Mouse (Mus musculus): Measurements from ENCODE around the gene Rab10. TPM values are rescaled to one million over a fixed set of nuclear protein-coding genes. Genes with fewer than 3 reads are reported as not detected.

The Rab10 gene
- polyA plus RNA-seq, 1 experiment from 2014 or later, result 96.1 TPM

- Histone ChIP-seq H3K27me3 (no peaks in the 10 kb centered on the region), H3K4me2 (replicated peaks) (no peak overlapping the region), H3K9me3 (replicated peaks) (no peaks in the 10 kb centered on the region), H3K36me3 (peaks cover 6% of the 10 kb centered on the region; the same call in 1 of the 2 replicates), H3K9ac (no peak overlapping the region), H3K4me3 (replicated peaks) (no peak overlapping the region), H3K4me1 (no peaks in the 10 kb centered on the region), H3K27ac (replicated peaks) (no peak overlapping the region)
- WGBS, result 91% methylated on average over 1 of the region's 1 CpGs
- no peak for ATAC-seq (ENCODE audit: insufficient number of reproducible peaks, low FRiP score, low TSS enrichment, low read depth)
Measured at GRCm38 (mm10) chr12:3291849-3292248, 17.9 kb downstream of the Rab10 start.

GRCm38 (mm10) chr12:3291038-3291437 is 18.7 kb downstream of the Rab10 start:
- Histone ChIP-seq H3K9me3 (replicated peaks) (no peaks in the 10 kb centered on the region), H3K4me1 (no peaks in the 10 kb centered on the region), H3K36me3 (peaks cover 6% of the 10 kb centered on the region; the same call in 1 of the 2 replicates), H3K27me3 (no peaks in the 10 kb centered on the region), H3K27ac (replicated peaks) (no peak overlapping the region), H3K4me3 (replicated peaks) (no peak overlapping the region), H3K9ac (no peak overlapping the region), H3K4me2 (replicated peaks) (no peak overlapping the region)
- WGBS, result 90% methylated on average over 4 of the region's 4 CpGs
- ATAC-seq (ENCODE audit: insufficient number of reproducible peaks, low FRiP score, low TSS enrichment, low read depth), result no peak

GRCm38 (mm10) chr12:3288440-3288839 is 21.3 kb downstream of the Rab10 start:
- WGBS, result 100% methylated on average over 1 of the region's 1 CpGs
- Histone ChIP-seq H3K27ac (replicated peaks) (no peak overlapping the region), H3K4me1 (no peaks in the 10 kb centered on the region), H3K4me2 (replicated peaks) (no peak overlapping the region), H3K36me3 (peaks cover 6% of the 10 kb centered on the region; the same call in 1 of the 2 replicates), H3K27me3 (no peaks in the 10 kb centered on the region), H3K9me3 (replicated peaks) (no peaks in the 10 kb centered on the region), H3K4me3 (replicated peaks) (no peak overlapping the region), H3K9ac (no peak overlapping the region)
- ATAC-seq (ENCODE audit: insufficient number of reproducible peaks, low FRiP score, low TSS enrichment, low read depth), result no peak

- Histone ChIP-seq H3K27me3 (no peaks in the 10 kb centered on the region), H3K4me2 (replicated peaks) (no peak overlapping the region), H3K36me3 (peaks cover 3% of the 10 kb centered on the region; the same call in 1 of the 2 replicates), H3K4me3 (replicated peaks) (no peak overlapping the region), H3K27ac (replicated peaks) (no peak overlapping the region), H3K9ac (no peak overlapping the region), H3K9me3 (replicated peaks) (no peaks in the 10 kb centered on the region), H3K4me1 (no peaks in the 10 kb centered on the region)
- 42% methylated on average over 1 of the region's 1 CpGs for WGBS
- ATAC-seq (ENCODE audit: insufficient number of reproducible peaks, low FRiP score, low TSS enrichment, low read depth), result no peak
Measured at GRCm38 (mm10) chr12:3285919-3286318, 23.9 kb downstream of the Rab10 start.

GRCm38 (mm10) chr12:3285377-3285776 is 24.4 kb downstream of the Rab10 start:
- no peaks in the 10 kb centered on the region for H3K4me1 ChIP-seq
- H3K27ac ChIP-seq (replicated peaks), result no peak overlapping the region
- H3K27me3 ChIP-seq, result no peaks in the 10 kb centered on the region
- no peaks in the 10 kb centered on the region for H3K36me3 ChIP-seq
- H3K4me2 ChIP-seq (replicated peaks), result no peak overlapping the region
- H3K9me3 ChIP-seq (replicated peaks), result no peaks in the 10 kb centered on the region
- H3K4me3 ChIP-seq (replicated peaks), result no peak overlapping the region
- H3K9ac ChIP-seq, result no peak overlapping the region
- ATAC-seq (ENCODE audit: insufficient number of reproducible peaks, low FRiP score, low TSS enrichment, low read depth), result no peak
- 41% methylated on average over 6 of the region's 6 CpGs for WGBS

GRCm38 (mm10) chr12:3284463-3284862 is 25.3 kb downstream of the Rab10 start:
- H3K9me3 ChIP-seq (replicated peaks), result no peaks in the 10 kb centered on the region
- H3K4me3 ChIP-seq (replicated peaks), result no peak overlapping the region
- H3K4me2 ChIP-seq (replicated peaks), result no peak overlapping the region
- 80% methylated on average over 2 of the region's 2 CpGs for WGBS
- H3K36me3 ChIP-seq, result no peaks in the 10 kb centered on the region
- no peaks in the 10 kb centered on the region for H3K27me3 ChIP-seq
- no peak overlapping the region for H3K27ac ChIP-seq (replicated peaks)
- H3K9ac ChIP-seq, result no peak overlapping the region
- ATAC-seq (ENCODE audit: insufficient number of reproducible peaks, low FRiP score, low TSS enrichment, low read depth), result no peak
- no peaks in the 10 kb centered on the region for H3K4me1 ChIP-seq

GRCm38 (mm10) chr12:3283829-3284440 is 25.8 kb downstream of the Rab10 start:
- Histone ChIP-seq H3K27ac (replicated peaks) (no peak overlapping the region), H3K9me3 (replicated peaks) (no peaks in the 10 kb centered on the region), H3K4me3 (replicated peaks) (no peak overlapping the region), H3K9ac (no peak overlapping the region), H3K27me3 (no peaks in the 10 kb centered on the region), H3K4me1 (no peaks in the 10 kb centered on the region), H3K4me2 (replicated peaks) (no peak overlapping the region), H3K36me3 (no peaks in the 10 kb centered on the region)
- no peak for ATAC-seq (ENCODE audit: insufficient number of reproducible peaks, low FRiP score, low TSS enrichment, low read depth)
- 83% methylated on average over 4 of the region's 4 CpGs for WGBS

GRCm38 (mm10) chr12:3282954-3283353 is 26.8 kb downstream of the Rab10 start:
- WGBS, result 67% methylated on average over 1 of the region's 1 CpGs
- no peak for ATAC-seq (ENCODE audit: insufficient number of reproducible peaks, low FRiP score, low TSS enrichment, low read depth)
- Histone ChIP-seq H3K27ac (replicated peaks) (no peak overlapping the region), H3K4me1 (no peaks in the 10 kb centered on the region), H3K4me3 (replicated peaks) (no peak overlapping the region), H3K9ac (no peak overlapping the region), H3K36me3 (no peaks in the 10 kb centered on the region), H3K4me2 (replicated peaks) (no peak overlapping the region), H3K9me3 (replicated peaks) (no peaks in the 10 kb centered on the region), H3K27me3 (no peaks in the 10 kb centered on the region)

GRCm38 (mm10) chr12:3282520-3282919 is 27.2 kb downstream of the Rab10 start:
- Histone ChIP-seq H3K9me3 (replicated peaks) (no peaks in the 10 kb centered on the region), H3K9ac (no peak overlapping the region), H3K4me3 (replicated peaks) (no peak overlapping the region), H3K27me3 (no peaks in the 10 kb centered on the region), H3K36me3 (no peaks in the 10 kb centered on the region), H3K4me1 (no peaks in the 10 kb centered on the region), H3K27ac (replicated peaks) (no peak overlapping the region), H3K4me2 (replicated peaks) (no peak overlapping the region)
- ATAC-seq (ENCODE audit: insufficient number of reproducible peaks, low FRiP score, low TSS enrichment, low read depth), result no peak
- WGBS, result 83% methylated on average over 2 of the region's 2 CpGs

GRCm38 (mm10) chr12:3278880-3279339 is 30.9 kb downstream of the Rab10 start:
- no peak for ATAC-seq (ENCODE audit: insufficient number of reproducible peaks, low FRiP score, low TSS enrichment, low read depth)
- Histone ChIP-seq H3K9ac (no peak overlapping the region), H3K4me3 (replicated peaks) (no peak overlapping the region), H3K4me2 (replicated peaks) (no peak overlapping the region), H3K36me3 (no peaks in the 10 kb centered on the region), H3K9me3 (replicated peaks) (no peaks in the 10 kb centered on the region), H3K27me3 (no peaks in the 10 kb centered on the region), H3K4me1 (no peaks in the 10 kb centered on the region), H3K27ac (replicated peaks) (no peak overlapping the region)
- WGBS, result 89% methylated on average over 2 of the region's 2 CpGs

GRCm38 (mm10) chr12:3270818-3271217 is 39.0 kb downstream of the Rab10 start:
- H3K4me2 ChIP-seq (replicated peaks), result no peak overlapping the region
- H3K9me3 ChIP-seq (replicated peaks), result no peaks in the 10 kb centered on the region
- H3K4me3 ChIP-seq (replicated peaks), result no peak overlapping the region
- no peak for ATAC-seq (ENCODE audit: insufficient number of reproducible peaks, low FRiP score, low TSS enrichment, low read depth)
- H3K9ac ChIP-seq, result no peak overlapping the region
- H3K27ac ChIP-seq (replicated peaks), result no peak overlapping the region
- H3K4me1 ChIP-seq, result no peaks in the 10 kb centered on the region
- H3K36me3 ChIP-seq, result 0 out of 2 replicates have a peak, but pooled peaks cover 3% of the 10 kb centered on the region
- H3K27me3 ChIP-seq, result no peaks in the 10 kb centered on the region

- no peaks in the 10 kb centered on the region for H3K27me3 ChIP-seq
- H3K36me3 ChIP-seq, result 0 out of 2 replicates have a peak, but pooled peaks cover 8% of the 10 kb centered on the region
- H3K4me1 ChIP-seq, result no peaks in the 10 kb centered on the region
- ATAC-seq (ENCODE audit: insufficient number of reproducible peaks, low FRiP score, low TSS enrichment, low read depth), result no peak
- H3K4me3 ChIP-seq (replicated peaks), result no peak overlapping the region
- no peak overlapping the region for H3K9ac ChIP-seq
- WGBS, result 96% methylated on average over 2 of the region's 2 CpGs
- H3K27ac ChIP-seq (replicated peaks), result no peak overlapping the region
- H3K9me3 ChIP-seq (replicated peaks), result no peaks in the 10 kb centered on the region
- H3K4me2 ChIP-seq (replicated peaks), result no peak overlapping the region
Measured at GRCm38 (mm10) chr12:3267397-3267796, 42.4 kb downstream of the Rab10 start.
